Mouse (Mus musculus): Measurements from ENCODE around the gene Myh7b. TPM values are rescaled to one million over a fixed set of nuclear protein-coding genes. Genes with fewer than 3 reads are reported as not detected.
A peak's percentile ranks its signal among the peaks of the same experiment; 100 is the strongest.

Gene Myh7b
- polyA plus RNA-seq, 1 experiment, result 0.48 TPM

GRCm38 (mm10) chr2:155583927-155584530 is 27.0 kb upstream of the Myh7b start:
- peak; percentile 84 for TF ChIP-seq CTCF (IDR thresholded peaks at IDR 0.05; ENCODE audit: borderline replicate concordance, extremely low read depth, insufficient read depth, insufficient read length)
- TF ChIP-seq POLR2A (IDR thresholded peaks at IDR 0.05; ENCODE audit: borderline replicate concordance, extremely low read depth, insufficient read depth, insufficient read length, poor library complexity, severe bottlenecking), result no peak

GRCm38 (mm10) chr2:155585082-155585481 is 25.9 kb upstream of the Myh7b start:
- TF ChIP-seq CTCF (IDR thresholded peaks at IDR 0.05; ENCODE audit: borderline replicate concordance, extremely low read depth, insufficient read depth, insufficient read length) (no peak), POLR2A (IDR thresholded peaks at IDR 0.05; ENCODE audit: borderline replicate concordance, extremely low read depth, insufficient read depth, insufficient read length, poor library complexity, severe bottlenecking) (no peak)
- DNase-seq (ENCODE audit: low read depth), result no peak

More at GRCm38 (mm10) chr2:155583927-155584530, 27.0 kb upstream of the Myh7b start:
- DNase-seq (ENCODE audit: low read depth), result peak; percentile 73

GRCm38 (mm10) chr2:155585486-155585885 is 25.5 kb upstream of the Myh7b start:
- TF ChIP-seq POLR2A (IDR thresholded peaks at IDR 0.05; ENCODE audit: borderline replicate concordance, extremely low read depth, insufficient read depth, insufficient read length, poor library complexity, severe bottlenecking) (no peak), CTCF (IDR thresholded peaks at IDR 0.05; ENCODE audit: borderline replicate concordance, extremely low read depth, insufficient read depth, insufficient read length) (no peak)
- DNase-seq (ENCODE audit: low read depth), result no peak

GRCm38 (mm10) chr2:155588136-155588535 is 22.9 kb upstream of the Myh7b start:
- no peak for DNase-seq (ENCODE audit: low read depth)
- TF ChIP-seq POLR2A (IDR thresholded peaks at IDR 0.05; ENCODE audit: borderline replicate concordance, extremely low read depth, insufficient read depth, insufficient read length, poor library complexity, severe bottlenecking) (no peak), CTCF (IDR thresholded peaks at IDR 0.05; ENCODE audit: borderline replicate concordance, extremely low read depth, insufficient read depth, insufficient read length) (no peak)

GRCm38 (mm10) chr2:155589521-155589920 is 21.5 kb upstream of the Myh7b start:
- no peak for DNase-seq (ENCODE audit: low read depth)
- TF ChIP-seq POLR2A (IDR thresholded peaks at IDR 0.05; ENCODE audit: borderline replicate concordance, extremely low read depth, insufficient read depth, insufficient read length, poor library complexity, severe bottlenecking) (no peak), CTCF (IDR thresholded peaks at IDR 0.05; ENCODE audit: borderline replicate concordance, extremely low read depth, insufficient read depth, insufficient read length) (no peak)

- no peak for DNase-seq (ENCODE audit: low read depth)
- TF ChIP-seq CTCF (IDR thresholded peaks at IDR 0.05; ENCODE audit: borderline replicate concordance, extremely low read depth, insufficient read depth, insufficient read length), result no peak
Measured at GRCm38 (mm10) chr2:155590876-155591275, 20.1 kb upstream of the Myh7b start.

GRCm38 (mm10) chr2:155591676-155592075 is 19.3 kb upstream of the Myh7b start:
- peak; percentile 26 for DNase-seq (ENCODE audit: low read depth)
- TF ChIP-seq POLR2A (IDR thresholded peaks at IDR 0.05; ENCODE audit: borderline replicate concordance, extremely low read depth, insufficient read depth, insufficient read length, poor library complexity, severe bottlenecking), result no peak
- no peak for TF ChIP-seq CTCF (IDR thresholded peaks at IDR 0.05; ENCODE audit: borderline replicate concordance, extremely low read depth, insufficient read depth, insufficient read length)

GRCm38 (mm10) chr2:155592137-155592853 is 18.7 kb upstream of the Myh7b start, which contains the start of gene Gss:
Gss (minus strand) TSS chr2:155592810.
- no peak for TF ChIP-seq CTCF (IDR thresholded peaks at IDR 0.05; ENCODE audit: borderline replicate concordance, extremely low read depth, insufficient read depth, insufficient read length)
- peak; percentile 39; the same call in 1 of the 2 replicates for TF ChIP-seq POLR2A (IDR thresholded peaks at IDR 0.05; ENCODE audit: borderline replicate concordance, extremely low read depth, insufficient read depth, insufficient read length, poor library complexity, severe bottlenecking)
- peak; percentile 99 for DNase-seq (ENCODE audit: low read depth)

- TF ChIP-seq CTCF (IDR thresholded peaks at IDR 0.05; ENCODE audit: borderline replicate concordance, extremely low read depth, insufficient read depth, insufficient read length) (no peak), POLR2A (IDR thresholded peaks at IDR 0.05; ENCODE audit: borderline replicate concordance, extremely low read depth, insufficient read depth, insufficient read length, poor library complexity, severe bottlenecking) (no peak)
- DNase-seq (ENCODE audit: low read depth), result no peak
Measured at GRCm38 (mm10) chr2:155592854-155593283, 18.1 kb upstream of the Myh7b start.

GRCm38 (mm10) chr2:155595516-155595915 is 15.5 kb upstream of the Myh7b start:
- no peak for DNase-seq (ENCODE audit: low read depth)
- no peak for TF ChIP-seq POLR2A (IDR thresholded peaks at IDR 0.05; ENCODE audit: borderline replicate concordance, extremely low read depth, insufficient read depth, insufficient read length, poor library complexity, severe bottlenecking)
- TF ChIP-seq CTCF (IDR thresholded peaks at IDR 0.05; ENCODE audit: borderline replicate concordance, extremely low read depth, insufficient read depth, insufficient read length), result no peak

- DNase-seq (ENCODE audit: low read depth), result no peak
Measured at GRCm38 (mm10) chr2:155603707-155604106, 7.3 kb upstream of the Myh7b start.

More at GRCm38 (mm10) chr2:155603707-155604106, 7.3 kb upstream of the Myh7b start:
- TF ChIP-seq CTCF (IDR thresholded peaks at IDR 0.05; ENCODE audit: borderline replicate concordance, extremely low read depth, insufficient read depth, insufficient read length) (no peak), POLR2A (IDR thresholded peaks at IDR 0.05; ENCODE audit: borderline replicate concordance, extremely low read depth, insufficient read depth, insufficient read length, poor library complexity, severe bottlenecking) (no peak)
